Mouse (Mus musculus): Measurements from ENCODE around the gene Cbr1. TPM values are rescaled to one million over a fixed set of nuclear protein-coding genes. Genes with fewer than 3 reads are reported as not detected.

The Cbr1 gene
- polyA plus RNA-seq, 1 experiment from 2014 or later: 149 TPM

GRCm38 (mm10) chr16:93581125-93581524 lies 24.5 kb upstream of the Cbr1 start:
- 65% methylated on average over 6 of the region's 6 CpGs for WGBS
- no peaks in the 10 kb centered on the region for H3K27me3 ChIP-seq (ENCODE audit: control insufficient read depth, insufficient read depth, low read length)
- H3K4me1 ChIP-seq (ENCODE audit: control insufficient read depth, insufficient read depth, low read length): peaks cover 13% of the 10 kb centered on the region; the same call in 1 of the 2 replicates
- H3K9ac ChIP-seq (ENCODE audit: low read length): no peak overlapping the region
- H3K27ac ChIP-seq (ENCODE audit: low read length): no peak overlapping the region
- no peak overlapping the region for H3K4me3 ChIP-seq (replicated peaks; ENCODE audit: low read length)
- H3K36me3 ChIP-seq (ENCODE audit: control insufficient read depth, insufficient read depth, low read length): no peaks in the 10 kb centered on the region
- no peak for ATAC-seq (ENCODE audit: insufficient read depth, low FRiP score)
- no peaks in the 10 kb centered on the region for H3K9me3 ChIP-seq (replicated peaks; ENCODE audit: control insufficient read depth, low read length)
- no peak overlapping the region for H3K4me2 ChIP-seq (ENCODE audit: low read depth, low read length)

GRCm38 (mm10) chr16:93584976-93585702 lies 20.5 kb upstream of the Cbr1 start:
- 72% methylated on average over 24 of the region's 24 CpGs for WGBS
- Histone ChIP-seq H3K4me3 (replicated peaks; ENCODE audit: low read length) (no peak overlapping the region), H3K36me3 (ENCODE audit: control insufficient read depth, insufficient read depth, low read length) (peaks cover 3% of the 10 kb centered on the region; the same call in 1 of the 2 replicates), H3K4me2 (ENCODE audit: low read depth, low read length) (no peak overlapping the region), H3K9ac (ENCODE audit: low read length) (no peak overlapping the region), H3K27me3 (ENCODE audit: control insufficient read depth, insufficient read depth, low read length) (no peaks in the 10 kb centered on the region), H3K4me1 (ENCODE audit: control insufficient read depth, insufficient read depth, low read length) (peaks cover 8% of the 10 kb centered on the region; the same call in 1 of the 2 replicates), H3K9me3 (replicated peaks; ENCODE audit: control insufficient read depth, low read length) (no peaks in the 10 kb centered on the region), H3K27ac (ENCODE audit: low read length) (peak overlapping the region; percentile 62; the same call in 1 of the 2 replicates)
- ATAC-seq (ENCODE audit: insufficient read depth, low FRiP score): peak; percentile 67; the same call in 1 of the 2 replicates

GRCm38 (mm10) chr16:93585703-93586205 lies 19.9 kb upstream of the Cbr1 start:
- H3K9me3 ChIP-seq (replicated peaks; ENCODE audit: control insufficient read depth, low read length): no peaks in the 10 kb centered on the region
- H3K27ac ChIP-seq (ENCODE audit: low read length): peak overlapping the region; percentile 57; the same call in 1 of the 2 replicates
- H3K36me3 ChIP-seq (ENCODE audit: control insufficient read depth, insufficient read depth, low read length): peaks cover 3% of the 10 kb centered on the region; the same call in 1 of the 2 replicates
- peak; percentile 69; the same call in 1 of the 2 replicates for ATAC-seq (ENCODE audit: insufficient read depth, low FRiP score)
- H3K4me2 ChIP-seq (ENCODE audit: low read depth, low read length): no peak overlapping the region
- H3K27me3 ChIP-seq (ENCODE audit: control insufficient read depth, insufficient read depth, low read length): no peaks in the 10 kb centered on the region
- 77% methylated on average over 9 of the region's 9 CpGs for whole genome bisulfite sequencing
- H3K4me3 ChIP-seq (replicated peaks; ENCODE audit: low read length): no peak overlapping the region
- H3K9ac ChIP-seq (ENCODE audit: low read length): no peak overlapping the region
- peaks cover 8% of the 10 kb centered on the region; the same call in 1 of the 2 replicates for H3K4me1 ChIP-seq (ENCODE audit: control insufficient read depth, insufficient read depth, low read length)

- Histone ChIP-seq H3K36me3 (ENCODE audit: control insufficient read depth, insufficient read depth, low read length) (peaks cover 3% of the 10 kb centered on the region; the same call in 1 of the 2 replicates), H3K9ac (ENCODE audit: low read length) (no peak overlapping the region), H3K27ac (ENCODE audit: low read length) (no peak overlapping the region), H3K27me3 (ENCODE audit: control insufficient read depth, insufficient read depth, low read length) (no peaks in the 10 kb centered on the region), H3K4me2 (ENCODE audit: low read depth, low read length) (no peak overlapping the region), H3K4me3 (replicated peaks; ENCODE audit: low read length) (no peak overlapping the region), H3K9me3 (replicated peaks; ENCODE audit: control insufficient read depth, low read length) (no peaks in the 10 kb centered on the region), H3K4me1 (ENCODE audit: control insufficient read depth, insufficient read depth, low read length) (peaks cover 8% of the 10 kb centered on the region; the same call in 1 of the 2 replicates)
- WGBS: 65% methylated on average over 8 of the region's 8 CpGs
- no peak for ATAC-seq (ENCODE audit: insufficient read depth, low FRiP score)
Measured at GRCm38 (mm10) chr16:93586382-93586781, 19.3 kb upstream of the Cbr1 start.

GRCm38 (mm10) chr16:93588281-93588680 lies 17.4 kb upstream of the Cbr1 start:
- no peaks in the 10 kb centered on the region for H3K9me3 ChIP-seq (replicated peaks; ENCODE audit: control insufficient read depth, low read length)
- H3K27ac ChIP-seq (ENCODE audit: low read length): no peak overlapping the region; the same call in 1 of the 2 replicates
- 41% methylated on average over 4 of the region's 4 CpGs for WGBS
- H3K9ac ChIP-seq (ENCODE audit: low read length): no peak overlapping the region
- H3K4me2 ChIP-seq (ENCODE audit: low read depth, low read length): no peak overlapping the region
- H3K4me3 ChIP-seq (replicated peaks; ENCODE audit: low read length): no peak overlapping the region
- no peak for ATAC-seq (ENCODE audit: insufficient read depth, low FRiP score)
- H3K36me3 ChIP-seq (ENCODE audit: control insufficient read depth, insufficient read depth, low read length): peaks cover 3% of the 10 kb centered on the region; the same call in 1 of the 2 replicates
- H3K4me1 ChIP-seq (ENCODE audit: control insufficient read depth, insufficient read depth, low read length): peaks cover 8% of the 10 kb centered on the region; the same call in 1 of the 2 replicates
- no peaks in the 10 kb centered on the region for H3K27me3 ChIP-seq (ENCODE audit: control insufficient read depth, insufficient read depth, low read length)

- Histone ChIP-seq H3K36me3 (ENCODE audit: control insufficient read depth, insufficient read depth, low read length) (peaks cover 3% of the 10 kb centered on the region; the same call in 1 of the 2 replicates), H3K4me3 (replicated peaks; ENCODE audit: low read length) (no peak overlapping the region), H3K27me3 (ENCODE audit: control insufficient read depth, insufficient read depth, low read length) (no peaks in the 10 kb centered on the region), H3K9ac (ENCODE audit: low read length) (no peak overlapping the region), H3K4me1 (ENCODE audit: control insufficient read depth, insufficient read depth, low read length) (0 out of 2 replicates have a peak, but pooled peaks cover 1% of the 10 kb centered on the region), H3K27ac (ENCODE audit: low read length) (no peak overlapping the region), H3K9me3 (replicated peaks; ENCODE audit: control insufficient read depth, low read length) (no peaks in the 10 kb centered on the region), H3K4me2 (ENCODE audit: low read depth, low read length) (no peak overlapping the region)
- ATAC-seq (ENCODE audit: insufficient read depth, low FRiP score): no peak
- 81% methylated on average over 15 of the region's 15 CpGs for WGBS
Measured at GRCm38 (mm10) chr16:93590915-93591314, 14.7 kb upstream of the Cbr1 start.

- Histone ChIP-seq H3K27me3 (ENCODE audit: control insufficient read depth, insufficient read depth, low read length) (no peaks in the 10 kb centered on the region), H3K9me3 (replicated peaks; ENCODE audit: control insufficient read depth, low read length) (no peaks in the 10 kb centered on the region), H3K9ac (ENCODE audit: low read length) (no peak overlapping the region), H3K4me1 (ENCODE audit: control insufficient read depth, insufficient read depth, low read length) (no peaks in the 10 kb centered on the region), H3K4me2 (ENCODE audit: low read depth, low read length) (no peak overlapping the region), H3K4me3 (replicated peaks; ENCODE audit: low read length) (no peak overlapping the region), H3K36me3 (ENCODE audit: control insufficient read depth, insufficient read depth, low read length) (peaks cover 3% of the 10 kb centered on the region; the same call in 1 of the 2 replicates), H3K27ac (ENCODE audit: low read length) (no peak overlapping the region)
- no peak for ATAC-seq (ENCODE audit: insufficient read depth, low FRiP score)
- 88% methylated on average over 20 of the region's 20 CpGs for WGBS
Measured at GRCm38 (mm10) chr16:93591450-93592430, 13.9 kb upstream of the Cbr1 start.

GRCm38 (mm10) chr16:93592711-93593110 lies 12.9 kb upstream of the Cbr1 start:
- Histone ChIP-seq H3K27me3 (ENCODE audit: control insufficient read depth, insufficient read depth, low read length) (no peaks in the 10 kb centered on the region), H3K4me1 (ENCODE audit: control insufficient read depth, insufficient read depth, low read length) (no peaks in the 10 kb centered on the region), H3K4me2 (ENCODE audit: low read depth, low read length) (no peak overlapping the region), H3K27ac (ENCODE audit: low read length) (no peak overlapping the region), H3K9me3 (replicated peaks; ENCODE audit: control insufficient read depth, low read length) (no peaks in the 10 kb centered on the region), H3K4me3 (replicated peaks; ENCODE audit: low read length) (no peak overlapping the region), H3K36me3 (ENCODE audit: control insufficient read depth, insufficient read depth, low read length) (no peaks in the 10 kb centered on the region), H3K9ac (ENCODE audit: low read length) (no peak overlapping the region)
- no peak for ATAC-seq (ENCODE audit: insufficient read depth, low FRiP score)
- WGBS: 92% methylated on average over 3 of the region's 3 CpGs
